In genomic region chr19:9964205-9964916, GRCm38 (mm10) we compare ENCODE assay signal across 13 mouse cellular contexts. TPM values are rescaled to one million over a fixed set of nuclear protein-coding genes. Genes with fewer than 3 reads are reported as not detected.
DNase-seq lines count a peak whose midpoint lies in the region; ATAC-seq and TF ChIP-seq lines count a peak whose summit lies in the region.
"Had no signal": no experiment of that assay in that cellular context is flagged by ENCODE, and none has a peak within 500 bp of the region (broad histone marks: within the 10 kb centered on the region; RNA-seq: fewer than 3 reads in every experiment).

No protein-coding gene starts in this region.

- H3K9me3 ChIP-seq in heart, embryonic 12.5 days (replicated peaks), result no peaks in the 10 kb centered on the region
- H3K9me3 ChIP-seq in liver, embryonic 15.5 days (replicated peaks), result no peaks in the 10 kb centered on the region
- no peaks in the 10 kb centered on the region for H3K9me3 ChIP-seq in midbrain, embryonic 13.5 days
- H3K9me3 ChIP-seq: embryonic facial prominence, embryonic 12.5 days; midbrain, embryonic 15.5 days had no signal

- intact Hi-C loops in heart, postnatal 14 days (cut with DNase I), result no loop called here

- no peak for DNase-seq in heart, postnatal 14 days
- peak; percentile 42 for DNase-seq in layer of hippocampus, adult 9-11 months
- no peak for DNase-seq in layer of hippocampus, postnatal 36 days
- DNase-seq in retina, postnatal 1 day, result no peak
- DNase-seq: cerebellum, postnatal 10 days; kidney, postnatal 4 days had no signal

- no peak for ATAC-seq in heart, embryonic 12.5 days (ENCODE audit: insufficient number of reproducible peaks, low FRiP score)
- no peak for ATAC-seq in liver, embryonic 15.5 days (ENCODE audit: insufficient read depth)
- ATAC-seq in midbrain, embryonic 13.5 days, result no peak
- ATAC-seq: hindbrain, embryonic 16.5 days; midbrain, embryonic 15.5 days had no signal

- no peak overlapping the region for H3K4me3 ChIP-seq in heart, embryonic 12.5 days
- no peak overlapping the region for H3K4me3 ChIP-seq in cortical plate, adult 2 months (ENCODE audit: insufficient read depth, low read length)
- no peak overlapping the region for H3K4me3 ChIP-seq in liver, embryonic 15.5 days (replicated peaks)
- H3K4me3 ChIP-seq in midbrain, embryonic 13.5 days (replicated peaks), result no peak overlapping the region
- H3K4me3 ChIP-seq: embryonic facial prominence, embryonic 12.5 days; midbrain, embryonic 15.5 days had no signal

- 15% methylated on average over 7 of the region's 7 CpGs for WGBS in heart, embryonic 12.5 days
- WGBS in liver, embryonic 15.5 days (ENCODE audit: insufficient replicate concordance), result 23% methylated on average over 7 of the region's 7 CpGs
- 30% methylated on average over 7 of the region's 7 CpGs for WGBS in midbrain, embryonic 13.5 days

- H3K36me3 ChIP-seq in heart, embryonic 12.5 days, result no peaks in the 10 kb centered on the region
- H3K36me3 ChIP-seq in liver, embryonic 15.5 days (replicated peaks), result no peaks in the 10 kb centered on the region
- H3K36me3 ChIP-seq in midbrain, embryonic 13.5 days, result no peaks in the 10 kb centered on the region
- H3K36me3 ChIP-seq: embryonic facial prominence, embryonic 12.5 days; midbrain, embryonic 15.5 days had no signal

- H3K9ac ChIP-seq in heart, embryonic 12.5 days, result 0 out of 2 replicates have a peak overlapping the region, but pooled peaks have one; percentile 34
- peak overlapping the region; percentile 15 for H3K9ac ChIP-seq in liver, embryonic 15.5 days
- H3K9ac ChIP-seq in midbrain, embryonic 13.5 days (replicated peaks), result no peak overlapping the region
- H3K9ac ChIP-seq: embryonic facial prominence, embryonic 12.5 days; midbrain, embryonic 15.5 days had no signal

- no peaks in the 10 kb centered on the region for H3K27me3 ChIP-seq in heart, embryonic 12.5 days (replicated peaks)
- no peaks in the 10 kb centered on the region for H3K27me3 ChIP-seq in liver, embryonic 15.5 days
- no peaks in the 10 kb centered on the region for H3K27me3 ChIP-seq in midbrain, embryonic 13.5 days
- H3K27me3 ChIP-seq: embryonic facial prominence, embryonic 12.5 days; midbrain, embryonic 15.5 days had no signal

- H3K4me1 ChIP-seq in heart, embryonic 12.5 days (replicated peaks), result peaks cover 6% of the 10 kb centered on the region; the same call in 1 of the 2 replicates
- peaks cover 16% of the 10 kb centered on the region for H3K4me1 ChIP-seq in cortical plate, adult 2 months (ENCODE audit: control insufficient read depth, insufficient read depth, low read length)
- peaks cover 25% of the 10 kb centered on the region for H3K4me1 ChIP-seq in liver, embryonic 15.5 days (replicated peaks)
- no peaks in the 10 kb centered on the region for H3K4me1 ChIP-seq in midbrain, embryonic 13.5 days (replicated peaks)
- H3K4me1 ChIP-seq: embryonic facial prominence, embryonic 12.5 days; midbrain, embryonic 15.5 days had no signal

- no peak for TF ChIP-seq CTCF in cortical plate, adult 2 months (IDR thresholded peaks at IDR 0.05; ENCODE audit: extremely low read depth, insufficient read depth, low read length)

- H3K27ac ChIP-seq in heart, embryonic 12.5 days (ENCODE audit: poor library complexity, severe bottlenecking), result no peak overlapping the region
- H3K27ac ChIP-seq in cortical plate, adult 2 months (ENCODE audit: insufficient read depth, low read length), result peak overlapping the region; percentile 74
- H3K27ac ChIP-seq in liver, embryonic 15.5 days (replicated peaks), result no peak overlapping the region
- H3K27ac ChIP-seq in midbrain, embryonic 13.5 days, result no peak overlapping the region
- H3K27ac ChIP-seq: embryonic facial prominence, embryonic 12.5 days; midbrain, embryonic 15.5 days had no signal

- 0 out of 2 replicates have a peak, but pooled peaks have one; percentile 21 for TF ChIP-seq POLR2A in cortical plate, adult 2 months (IDR thresholded peaks at IDR 0.05; ENCODE audit: extremely low read depth, insufficient read depth, low read length)

- H3K4me2 ChIP-seq in heart, embryonic 12.5 days, result peak overlapping the region; percentile 32; the same call in 1 of the 2 replicates
- H3K4me2 ChIP-seq in liver, embryonic 15.5 days, result peak overlapping the region; percentile 15
- no peak overlapping the region for H3K4me2 ChIP-seq in midbrain, embryonic 13.5 days (replicated peaks)
- H3K4me2 ChIP-seq: embryonic facial prominence, embryonic 12.5 days; midbrain, embryonic 15.5 days had no signal

RNA-seq across cellular contexts. Expression of gene Fth1, which starts 16.0 kb away (rescaled TPM):
- polyA plus RNA-seq in heart, embryonic 12.5 days (2016; fragmentation: Nextera tagmentation; extraction: Ambion mirVana), result 2,254 and 2,412 TPM in 2 replicates
- 1,000 to 10,000 TPM; 2,034 to 2,074 TPM for total RNA-seq in heart, postnatal 14 days (2021)
- 1,000 to 10,000 TPM; 2,856 to 3,180 TPM for total RNA-seq in layer of hippocampus, postnatal 36 days (2021)
- 5,395 and 6,156 TPM in 2 replicates for polyA plus RNA-seq in cortical plate, adult 2 months (2012; rRNA removed)
- 3,441 and 3,837 TPM in 2 replicates for polyA plus RNA-seq in liver, embryonic 15.5 days (2015; fragmentation: Nextera tagmentation; extraction: Ambion mirVana)
- polyA plus RNA-seq in midbrain, embryonic 13.5 days (2015; fragmentation: Nextera tagmentation; extraction: Ambion mirVana), result 1,344 and 1,356 TPM in 2 replicates

RNA-seq across cellular contexts. Expression of gene Best1, which starts 37.1 kb away (rescaled TPM):
- polyA plus RNA-seq in heart, embryonic 12.5 days (2016; fragmentation: Nextera tagmentation; extraction: Ambion mirVana), result 0.32 and 0.34 TPM in 2 replicates
- total RNA-seq in heart, postnatal 14 days (2021), result under 1 TPM; 0.17 to 0.29 TPM
- under 1 TPM; 0.52 to 0.58 TPM for total RNA-seq in layer of hippocampus, postnatal 36 days (2021)
- polyA plus RNA-seq in cortical plate, adult 2 months (2012; rRNA removed), result 0.98 and 1.1 TPM in 2 replicates
- polyA plus RNA-seq in liver, embryonic 15.5 days (2015; fragmentation: Nextera tagmentation; extraction: Ambion mirVana), result 0.09 and 0.12 TPM in 2 replicates
- polyA plus RNA-seq in midbrain, embryonic 13.5 days (2015; fragmentation: Nextera tagmentation; extraction: Ambion mirVana), result 1.8 and 2.0 TPM in 2 replicates

RNA-seq across cellular contexts. Expression of gene Rab3il1, which starts 37.1 kb away (rescaled TPM):
- polyA plus RNA-seq in heart, embryonic 12.5 days (2016; fragmentation: Nextera tagmentation; extraction: Ambion mirVana), result 38.0 and 39.7 TPM in 2 replicates
- 1 to 10 TPM; 9.7 to 9.9 TPM for total RNA-seq in heart, postnatal 14 days (2021)
- total RNA-seq in layer of hippocampus, postnatal 36 days (2021), result 10 to 100 TPM in 1 of 2 experiments, 1 to 10 TPM in 1; 8.9 to 10.4 TPM
- polyA plus RNA-seq in cortical plate, adult 2 months (2012; rRNA removed), result 12.9 and 13.6 TPM in 2 replicates
- polyA plus RNA-seq in liver, embryonic 15.5 days (2015; fragmentation: Nextera tagmentation; extraction: Ambion mirVana), result 245 and 277 TPM in 2 replicates
- 21.0 and 21.4 TPM in 2 replicates for polyA plus RNA-seq in midbrain, embryonic 13.5 days (2015; fragmentation: Nextera tagmentation; extraction: Ambion mirVana)
